ENCODE assay signal across 8 mouse cellular contexts in the genomic region with DNA sequence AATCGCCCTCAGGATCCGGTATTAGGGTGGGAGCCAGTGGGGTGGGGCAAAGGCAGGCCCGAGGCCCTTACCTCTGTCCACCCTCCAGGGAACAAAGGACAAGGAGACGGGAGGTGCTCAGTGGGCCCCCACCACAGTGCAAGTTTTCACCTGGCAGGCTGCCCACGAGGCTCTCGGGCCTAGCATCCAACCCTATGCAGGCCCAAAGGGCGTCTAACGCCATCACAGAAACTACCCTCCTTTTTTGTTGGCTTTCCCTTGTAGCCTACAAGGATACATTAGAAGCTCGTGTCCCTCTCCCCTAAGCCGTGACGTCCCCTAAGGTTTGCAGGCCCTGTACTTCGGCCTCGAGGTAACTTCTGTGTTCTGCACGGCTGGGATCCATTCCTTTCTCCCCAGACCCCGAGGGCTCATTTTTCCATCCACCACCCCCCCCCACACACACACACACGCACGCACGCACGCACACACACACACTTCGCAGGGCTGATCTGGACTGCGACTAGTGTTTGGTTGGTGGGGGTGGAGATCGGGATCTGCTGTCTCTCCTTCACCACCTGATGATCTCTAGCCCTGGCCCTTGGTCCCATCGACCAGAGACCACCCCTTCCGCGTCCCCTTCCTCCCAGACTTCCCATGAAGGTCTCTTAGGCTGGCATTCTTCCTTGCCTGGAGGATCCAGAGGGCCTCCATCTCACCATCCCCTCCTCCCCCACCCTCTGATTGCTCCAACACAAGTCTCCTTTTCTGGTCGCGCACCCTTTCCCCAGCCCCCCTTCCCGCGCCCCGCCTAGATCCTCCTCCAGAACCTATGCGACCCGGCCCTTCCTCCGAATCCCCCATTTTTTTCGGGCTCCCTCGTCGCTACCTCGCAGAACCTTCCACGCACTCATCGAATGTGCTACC. TPM values are rescaled to one million over a fixed set of nuclear protein-coding genes. Genes with fewer than 3 reads are reported as not detected.
DNase-seq lines count a peak whose midpoint lies in the region; ATAC-seq and TF ChIP-seq lines count a peak whose summit lies in the region.

No protein-coding gene starts in this region.

- H3K4me2 ChIP-seq in forebrain, postnatal 0 days (ENCODE audit: low read depth): peak overlapping the region; percentile 85
- peak overlapping the region; percentile 89 for H3K4me2 ChIP-seq in hindbrain, postnatal 0 days (ENCODE audit: low read depth, low read length)
- peak overlapping the region; percentile 94 for H3K4me2 ChIP-seq in limb, embryonic 12.5 days
- peak overlapping the region; percentile 83 for H3K4me2 ChIP-seq in midbrain, embryonic 15.5 days

- WGBS in forebrain, postnatal 0 days: 3% methylated on average over 39 of the region's 39 CpGs
- WGBS in hindbrain, postnatal 0 days: under 1% methylated on average over 37 of the region's 39 CpGs
- under 1% methylated on average over 39 of the region's 39 CpGs for WGBS in limb, embryonic 12.5 days
- under 1% methylated on average over 39 of the region's 39 CpGs for WGBS in midbrain, embryonic 15.5 days

- H3K4me1 ChIP-seq in forebrain, postnatal 0 days (ENCODE audit: insufficient read depth): peaks cover 15% of the 10 kb centered on the region
- H3K4me1 ChIP-seq in hindbrain, postnatal 0 days (ENCODE audit: insufficient read depth, low read length): peaks cover 12% of the 10 kb centered on the region; the same call in 1 of the 2 replicates
- H3K4me1 ChIP-seq in limb, embryonic 12.5 days (replicated peaks): peaks cover 20% of the 10 kb centered on the region
- H3K4me1 ChIP-seq in midbrain, embryonic 15.5 days: peaks cover 26% of the 10 kb centered on the region

- no peaks in the 10 kb centered on the region for H3K27me3 ChIP-seq in forebrain, postnatal 0 days (ENCODE audit: insufficient read depth, low read length)
- no peaks in the 10 kb centered on the region for H3K27me3 ChIP-seq in hindbrain, postnatal 0 days (ENCODE audit: insufficient read depth, low read length)
- H3K27me3 ChIP-seq in limb, embryonic 12.5 days: no peaks in the 10 kb centered on the region
- H3K27me3 ChIP-seq in midbrain, embryonic 15.5 days (replicated peaks): no peaks in the 10 kb centered on the region

- peaks cover 34% of the 10 kb centered on the region for H3K36me3 ChIP-seq in forebrain, postnatal 0 days (ENCODE audit: insufficient read depth)
- H3K36me3 ChIP-seq in hindbrain, postnatal 0 days (ENCODE audit: insufficient read depth, low read length): peaks cover 25% of the 10 kb centered on the region
- peaks cover 40% of the 10 kb centered on the region for H3K36me3 ChIP-seq in limb, embryonic 12.5 days
- H3K36me3 ChIP-seq in midbrain, embryonic 15.5 days (replicated peaks): peaks cover 20% of the 10 kb centered on the region

- peak overlapping the region; percentile 94 for H3K27ac ChIP-seq in forebrain, postnatal 0 days (ENCODE audit: low read depth, low read length)
- peak overlapping the region; percentile 85 for H3K27ac ChIP-seq in hindbrain, postnatal 0 days
- peak overlapping the region; percentile 94 for H3K27ac ChIP-seq in limb, embryonic 12.5 days
- peak overlapping the region; percentile 88 for H3K27ac ChIP-seq in midbrain, embryonic 15.5 days

- peak; percentile 74 for ATAC-seq in forebrain, postnatal 0 days
- peak; percentile 68 for ATAC-seq in hindbrain, postnatal 0 days
- peak; percentile 64 for ATAC-seq in limb, embryonic 12.5 days (ENCODE audit: insufficient number of reproducible peaks, insufficient read depth, low FRiP score, low TSS enrichment, low read depth)
- ATAC-seq in midbrain, embryonic 15.5 days (replicated peaks): peak; percentile 74

- no peak for TF ChIP-seq CTCF in forebrain, postnatal 0 days (IDR thresholded peaks at IDR 0.05; ENCODE audit: low read depth)
- TF ChIP-seq CTCF in hindbrain, postnatal 0 days (IDR thresholded peaks at IDR 0.05; ENCODE audit: low read depth): no peak

- no peaks in the 10 kb centered on the region for H3K9me3 ChIP-seq in forebrain, postnatal 0 days (ENCODE audit: low read length)
- no peaks in the 10 kb centered on the region for H3K9me3 ChIP-seq in hindbrain, postnatal 0 days (ENCODE audit: low read length)
- H3K9me3 ChIP-seq in limb, embryonic 12.5 days: no peaks in the 10 kb centered on the region
- H3K9me3 ChIP-seq in midbrain, embryonic 15.5 days: no peaks in the 10 kb centered on the region

- peak overlapping the region; percentile 91 for H3K9ac ChIP-seq in forebrain, postnatal 0 days
- H3K9ac ChIP-seq in hindbrain, postnatal 0 days (replicated peaks; ENCODE audit: low read length): peak overlapping the region; percentile 70
- H3K9ac ChIP-seq in limb, embryonic 12.5 days (replicated peaks): peak overlapping the region; percentile 93
- H3K9ac ChIP-seq in midbrain, embryonic 15.5 days: peak overlapping the region; percentile 77

- DNase-seq in thymus, adult 18-20 months: peak; percentile 20 to 45
- no peak for DNase-seq in thymus, postnatal 0 days (ENCODE audit: low spot score)
- peak; percentile 60 for DNase-seq in cerebellum, adult 11 months
- DNase-seq in forebrain, postnatal 0 days: peak; percentile 71
- DNase-seq in hindbrain, postnatal 0 days (ENCODE audit: low spot score): peak; percentile 59
- DNase-seq in thymus, postnatal 25 days: peak; percentile 48

- peak overlapping the region; percentile 79 for H3K4me3 ChIP-seq in forebrain, postnatal 0 days (ENCODE audit: low read depth, low read length)
- H3K4me3 ChIP-seq in hindbrain, postnatal 0 days (ENCODE audit: low read length): peak overlapping the region; percentile 54
- H3K4me3 ChIP-seq in limb, embryonic 12.5 days (replicated peaks): peak overlapping the region; percentile 77
- peak overlapping the region; percentile 57 for H3K4me3 ChIP-seq in midbrain, embryonic 15.5 days

RNA-seq across cellular contexts. Expression of a gene that starts 2.3 kb away (rescaled TPM):
- 5.0 and 5.7 TPM in 2 replicates for polyA plus RNA-seq in thymus, postnatal 0 days (2015; fragmentation: Nextera tagmentation; extraction: Ambion mirVana)
- total RNA-seq in forebrain, postnatal 0 days (2014; rRNA removed): 1.2 and 2.4 TPM in 2 replicates
- polyA plus RNA-seq in forebrain, postnatal 0 days (2015; fragmentation: Nextera tagmentation; extraction: Ambion mirVana): 2.4 and 3.0 TPM in 2 replicates
- 0.68 and 1.6 TPM in 2 replicates for total RNA-seq in hindbrain, postnatal 0 days (2014; rRNA removed)
- polyA plus RNA-seq in hindbrain, postnatal 0 days (2015; fragmentation: Nextera tagmentation; extraction: Ambion mirVana): 2.9 and 3.0 TPM in 2 replicates
- polyA plus RNA-seq in limb, embryonic 12.5 days (2016; fragmentation: Nextera tagmentation; extraction: Ambion mirVana): 140 and 161 TPM in 2 replicates
- polyA plus RNA-seq in midbrain, embryonic 15.5 days (2015; fragmentation: Nextera tagmentation; extraction: Ambion mirVana): 2.9 and 4.6 TPM in 2 replicates

RNA-seq across cellular contexts. Expression of a gene that starts 10.9 kb away (rescaled TPM):
- 116 and 144 TPM in 2 replicates for polyA plus RNA-seq in thymus, postnatal 0 days (2015; fragmentation: Nextera tagmentation; extraction: Ambion mirVana)
- total RNA-seq in forebrain, postnatal 0 days (2014; rRNA removed): 211 and 300 TPM in 2 replicates
- 148 and 199 TPM in 2 replicates for polyA plus RNA-seq in forebrain, postnatal 0 days (2015; fragmentation: Nextera tagmentation; extraction: Ambion mirVana)
- total RNA-seq in hindbrain, postnatal 0 days (2014; rRNA removed): 281 and 419 TPM in 2 replicates
- 234 and 243 TPM in 2 replicates for polyA plus RNA-seq in hindbrain, postnatal 0 days (2015; fragmentation: Nextera tagmentation; extraction: Ambion mirVana)
- 507 and 522 TPM in 2 replicates for polyA plus RNA-seq in limb, embryonic 12.5 days (2016; fragmentation: Nextera tagmentation; extraction: Ambion mirVana)
- polyA plus RNA-seq in midbrain, embryonic 15.5 days (2015; fragmentation: Nextera tagmentation; extraction: Ambion mirVana): 420 and 426 TPM in 2 replicates

RNA-seq across cellular contexts. Expression of a gene that starts 11.8 kb away (rescaled TPM):
- 0.27 and 0.30 TPM in 2 replicates for polyA plus RNA-seq in thymus, postnatal 0 days (2015; fragmentation: Nextera tagmentation; extraction: Ambion mirVana)
- 2.2 and 3.7 TPM in 2 replicates for total RNA-seq in forebrain, postnatal 0 days (2014; rRNA removed)
- 0.23 and 0.31 TPM in 2 replicates for polyA plus RNA-seq in forebrain, postnatal 0 days (2015; fragmentation: Nextera tagmentation; extraction: Ambion mirVana)
- 2.9 and 4.9 TPM in 2 replicates for total RNA-seq in hindbrain, postnatal 0 days (2014; rRNA removed)
- 0.33 and 0.38 TPM in 2 replicates for polyA plus RNA-seq in hindbrain, postnatal 0 days (2015; fragmentation: Nextera tagmentation; extraction: Ambion mirVana)
- polyA plus RNA-seq in limb, embryonic 12.5 days (2016; fragmentation: Nextera tagmentation; extraction: Ambion mirVana): 0.58 and 0.84 TPM in 2 replicates
- polyA plus RNA-seq in midbrain, embryonic 15.5 days (2015; fragmentation: Nextera tagmentation; extraction: Ambion mirVana): 0.65 and 0.86 TPM in 2 replicates

RNA-seq across cellular contexts. Expression of a gene that starts 37.4 kb away (rescaled TPM):
- polyA plus RNA-seq in thymus, postnatal 0 days (2015; fragmentation: Nextera tagmentation; extraction: Ambion mirVana): 8.0 and 8.8 TPM in 2 replicates
- 21.9 and 23.3 TPM in 2 replicates for total RNA-seq in forebrain, postnatal 0 days (2014; rRNA removed)
- 7.7 and 11.4 TPM in 2 replicates for polyA plus RNA-seq in forebrain, postnatal 0 days (2015; fragmentation: Nextera tagmentation; extraction: Ambion mirVana)
- total RNA-seq in hindbrain, postnatal 0 days (2014; rRNA removed): 31.2 and 35.4 TPM in 2 replicates
- polyA plus RNA-seq in hindbrain, postnatal 0 days (2015; fragmentation: Nextera tagmentation; extraction: Ambion mirVana): 10.5 and 11.5 TPM in 2 replicates
- polyA plus RNA-seq in limb, embryonic 12.5 days (2016; fragmentation: Nextera tagmentation; extraction: Ambion mirVana): 14.9 and 18.0 TPM in 2 replicates
- polyA plus RNA-seq in midbrain, embryonic 15.5 days (2015; fragmentation: Nextera tagmentation; extraction: Ambion mirVana): 22.8 TPM in 2 replicates

RNA-seq across cellular contexts. Expression of a gene that starts 45.3 kb away (rescaled TPM):
- polyA plus RNA-seq in thymus, postnatal 0 days (2015; fragmentation: Nextera tagmentation; extraction: Ambion mirVana): 18.6 and 21.5 TPM in 2 replicates
- total RNA-seq in forebrain, postnatal 0 days (2014; rRNA removed): 7.1 and 8.6 TPM in 2 replicates
- polyA plus RNA-seq in forebrain, postnatal 0 days (2015; fragmentation: Nextera tagmentation; extraction: Ambion mirVana): 12.2 and 12.9 TPM in 2 replicates
- 4.1 and 5.3 TPM in 2 replicates for total RNA-seq in hindbrain, postnatal 0 days (2014; rRNA removed)
- polyA plus RNA-seq in hindbrain, postnatal 0 days (2015; fragmentation: Nextera tagmentation; extraction: Ambion mirVana): 8.8 and 11.0 TPM in 2 replicates
- 13.5 and 14.1 TPM in 2 replicates for polyA plus RNA-seq in limb, embryonic 12.5 days (2016; fragmentation: Nextera tagmentation; extraction: Ambion mirVana)
- 9.9 TPM in 2 replicates for polyA plus RNA-seq in midbrain, embryonic 15.5 days (2015; fragmentation: Nextera tagmentation; extraction: Ambion mirVana)

Comparison
In these comparisons a context has a peak if more than half of its experiments do, and no peak if none do; other contexts are left out.
1. RNA of a gene that starts 2.3 kb away (polyA plus RNA-seq): 140 to 161 TPM in limb, embryonic 12.5 days; 5.0 to 5.7 TPM in thymus, postnatal 0 days, 2.4 to 3.0 TPM in forebrain, postnatal 0 days, 2.9 to 3.0 TPM in hindbrain, postnatal 0 days and 2.9 to 4.6 TPM in midbrain, embryonic 15.5 days; every median in the first group is over 10 times any median in the second.
2. Peak in every context shown above with its lines, with median percentiles within 50 percentile points of each other: ATAC-seq, H3K27ac ChIP-seq, H3K4me2 ChIP-seq, H3K4me3 ChIP-seq and H3K9ac ChIP-seq.